Mouse (Mus musculus): ENCODE results near the gene Polrmt. TPM values are rescaled to one million over a fixed set of nuclear protein-coding genes. Genes with fewer than 3 reads are reported as not detected.

The Polrmt gene
- polyA plus RNA-seq, 2 experiments, result 10.1 to 17.4 TPM

- Histone ChIP-seq H3K27ac (no peak overlapping the region), H3K4me1 (replicated peaks; ENCODE audit: control insufficient read depth in 2 of 2, insufficient read depth in 2 of 2, low read length in 1 of 2) (peaks cover 16 to 17% of the 10 kb centered on the region in 2 experiments), H3K9ac (replicated peaks) (no peak overlapping the region), H3K27me3 (ENCODE audit: control insufficient read depth, insufficient read depth, low read length) (no peaks in the 10 kb centered on the region), H3K4me2 (ENCODE audit: low read depth) (no peak overlapping the region), H3K36me3 (replicated peaks; ENCODE audit: control insufficient read depth, insufficient read depth, low read depth) (peaks cover 44% of the 10 kb centered on the region), H3K4me3 (ENCODE audit: insufficient read depth in 1 of 2, low read depth in 2 of 2, low read length in 2 of 2) (no peak overlapping the region), H3K9me3 (ENCODE audit: control insufficient read depth, low read length) (no peaks in the 10 kb centered on the region)
- DNase-seq (ENCODE audit: low read depth in 3 of 3, low spot score in 3 of 3), result no peak
- WGBS (ENCODE audit: insufficient replicate concordance), result 100% methylated on average over 1 of the region's 1 CpGs
- TF ChIP-seq CTCF (IDR thresholded peaks at IDR 0.05; ENCODE audit: low read depth) (no peak), EP300 (IDR thresholded peaks at IDR 0.05; ENCODE audit: low read depth) (no peak)
- ATAC-seq (ENCODE audit: insufficient read depth), result no peak
Observed at GRCm38 (mm10) chr10:79686691-79687090, 59.7 kb downstream of the Polrmt start.

- no peaks in the 10 kb centered on the region for H3K27me3 ChIP-seq (ENCODE audit: control insufficient read depth, insufficient read depth, low read length)
- TF ChIP-seq CTCF (IDR thresholded peaks at IDR 0.05; ENCODE audit: low read depth), result no peak
- no peak for TF ChIP-seq EP300 (IDR thresholded peaks at IDR 0.05; ENCODE audit: low read depth)
- H3K4me3 ChIP-seq (ENCODE audit: insufficient read depth in 1 of 2, low read depth in 2 of 2, low read length in 2 of 2), result no peak overlapping the region
- H3K9ac ChIP-seq (replicated peaks), result no peak overlapping the region
- WGBS (ENCODE audit: insufficient replicate concordance), result 86% methylated on average over 2 of the region's 2 CpGs
- no peak overlapping the region for H3K27ac ChIP-seq
- no peak overlapping the region for H3K4me2 ChIP-seq (ENCODE audit: low read depth)
- DNase-seq (ENCODE audit: low read depth in 3 of 3, low spot score in 3 of 3) (no peak), ATAC-seq (ENCODE audit: insufficient read depth) (no peak)
- no peaks in the 10 kb centered on the region for H3K9me3 ChIP-seq (ENCODE audit: control insufficient read depth, low read length)
- H3K4me1 ChIP-seq (replicated peaks; ENCODE audit: control insufficient read depth in 2 of 2, insufficient read depth in 2 of 2, low read length in 1 of 2), result peaks cover 16 to 19% of the 10 kb centered on the region in 2 experiments
- H3K36me3 ChIP-seq (replicated peaks; ENCODE audit: control insufficient read depth, insufficient read depth, low read depth), result peaks cover 44% of the 10 kb centered on the region
Observed at GRCm38 (mm10) chr10:79686219-79686618, 60.2 kb downstream of the Polrmt start.

Other genes starting within 250 kb of the Polrmt start
Only the 30 nearest of the 33 such genes appear.
- gene Plpp2, start 212.8 kb downstream of the Polrmt start, polyA plus RNA-seq (2012; rRNA removed), result 10.0 and 11.3 TPM in 2 replicates
- 19.0 and 20.7 TPM in 2 replicates for gene Plpp2, start 212.8 kb downstream of the Polrmt start, polyA plus RNA-seq (2014; fragmentation: Nextera tagmentation; extraction: Ambion mirVana)
- 16.4 and 19.6 TPM in 2 replicates for gene Mier2, start 191.4 kb downstream of the Polrmt start, polyA plus RNA-seq (2012; rRNA removed)
- gene Mier2, start 191.4 kb downstream of the Polrmt start, polyA plus RNA-seq (2014; fragmentation: Nextera tagmentation; extraction: Ambion mirVana), result 5.2 and 7.6 TPM in 2 replicates
- gene Theg, start 159.2 kb downstream of the Polrmt start, polyA plus RNA-seq (2012; rRNA removed), result not detected in 2 replicates
- gene Theg, start 159.2 kb downstream of the Polrmt start, polyA plus RNA-seq (2014; fragmentation: Nextera tagmentation; extraction: Ambion mirVana), result not detected in 2 replicates
- gene C2cd4c, start 132.6 kb downstream of the Polrmt start, polyA plus RNA-seq (2012; rRNA removed), result 0.01 and 0.03 TPM in 2 replicates
- not detected in 2 replicates for gene C2cd4c, start 132.6 kb downstream of the Polrmt start, polyA plus RNA-seq (2014; fragmentation: Nextera tagmentation; extraction: Ambion mirVana)
- 0.17 TPM in 2 replicates for gene Shc2, start 108.7 kb downstream of the Polrmt start, polyA plus RNA-seq (2012; rRNA removed)
- 0.05 TPM in 1 of 2 replicates, not detected in the other for gene Shc2, start 108.7 kb downstream of the Polrmt start, polyA plus RNA-seq (2014; fragmentation: Nextera tagmentation; extraction: Ambion mirVana)
- not detected in 2 replicates for gene Odf3l2, start 100.8 kb downstream of the Polrmt start, polyA plus RNA-seq (2012; rRNA removed)
- gene Odf3l2, start 100.8 kb downstream of the Polrmt start, polyA plus RNA-seq (2014; fragmentation: Nextera tagmentation; extraction: Ambion mirVana), result not detected in 2 replicates
- 0.05 and 0.10 TPM in 2 replicates for gene Madcam1, start 82.0 kb downstream of the Polrmt start, polyA plus RNA-seq (2012; rRNA removed)
- 0.20 and 0.45 TPM in 2 replicates for gene Madcam1, start 82.0 kb downstream of the Polrmt start, polyA plus RNA-seq (2014; fragmentation: Nextera tagmentation; extraction: Ambion mirVana)
- gene Tpgs1, start 77.2 kb downstream of the Polrmt start, polyA plus RNA-seq (2012; rRNA removed), result 14.3 and 18.7 TPM in 2 replicates
- 24.5 and 25.7 TPM in 2 replicates for gene Tpgs1, start 77.2 kb downstream of the Polrmt start, polyA plus RNA-seq (2014; fragmentation: Nextera tagmentation; extraction: Ambion mirVana)
- gene Cdc34, start 64.4 kb downstream of the Polrmt start, polyA plus RNA-seq (2012; rRNA removed), result 106 and 127 TPM in 2 replicates
- 115 and 124 TPM in 2 replicates for gene Cdc34, start 64.4 kb downstream of the Polrmt start, polyA plus RNA-seq (2014; fragmentation: Nextera tagmentation; extraction: Ambion mirVana)
- 0.13 TPM in 2 replicates for gene Gzmm, start 57.6 kb downstream of the Polrmt start, polyA plus RNA-seq (2012; rRNA removed)
- gene Gzmm, start 57.6 kb downstream of the Polrmt start, polyA plus RNA-seq (2014; fragmentation: Nextera tagmentation; extraction: Ambion mirVana), result not detected in 2 replicates
- gene Bsg, start 42.1 kb downstream of the Polrmt start, polyA plus RNA-seq (2012; rRNA removed), result 469 and 579 TPM in 2 replicates
- 809 and 828 TPM in 2 replicates for gene Bsg, start 42.1 kb downstream of the Polrmt start, polyA plus RNA-seq (2014; fragmentation: Nextera tagmentation; extraction: Ambion mirVana)
- 0.09 and 0.17 TPM in 2 replicates for gene Hcn2, start 29.9 kb downstream of the Polrmt start, polyA plus RNA-seq (2012; rRNA removed)
- gene Hcn2, start 29.9 kb downstream of the Polrmt start, polyA plus RNA-seq (2014; fragmentation: Nextera tagmentation; extraction: Ambion mirVana), result not detected in 2 replicates
- not detected in 2 replicates for gene Fgf22, start 8.5 kb upstream of the Polrmt start, polyA plus RNA-seq (2012; rRNA removed)
- gene Fgf22, start 8.5 kb upstream of the Polrmt start, polyA plus RNA-seq (2014; fragmentation: Nextera tagmentation; extraction: Ambion mirVana), result not detected in 2 replicates
- gene Rnf126, start 20.4 kb upstream of the Polrmt start, polyA plus RNA-seq (2012; rRNA removed), result 46.4 and 51.3 TPM in 2 replicates
- 27.7 and 33.7 TPM in 2 replicates for gene Rnf126, start 20.4 kb upstream of the Polrmt start, polyA plus RNA-seq (2014; fragmentation: Nextera tagmentation; extraction: Ambion mirVana)
- 0.54 and 0.56 TPM in 2 replicates for gene Fstl3, start 30.7 kb upstream of the Polrmt start, polyA plus RNA-seq (2012; rRNA removed)
- gene Fstl3, start 30.7 kb upstream of the Polrmt start, polyA plus RNA-seq (2014; fragmentation: Nextera tagmentation; extraction: Ambion mirVana), result 0.18 and 0.23 TPM in 2 replicates
- gene Prss57, start 44.4 kb upstream of the Polrmt start, polyA plus RNA-seq (2012; rRNA removed), result 1.6 TPM in 2 replicates
- 3.2 and 4.9 TPM in 2 replicates for gene Prss57, start 44.4 kb upstream of the Polrmt start, polyA plus RNA-seq (2014; fragmentation: Nextera tagmentation; extraction: Ambion mirVana)
- 3.4 and 3.5 TPM in 2 replicates for gene Palm, start 47.0 kb upstream of the Polrmt start, polyA plus RNA-seq (2012; rRNA removed)
- gene Palm, start 47.0 kb upstream of the Polrmt start, polyA plus RNA-seq (2014; fragmentation: Nextera tagmentation; extraction: Ambion mirVana), result 4.0 and 4.1 TPM in 2 replicates
- 0.13 and 0.18 TPM in 2 replicates for gene Misp, start 74.4 kb upstream of the Polrmt start, polyA plus RNA-seq (2012; rRNA removed)
- gene Misp, start 74.4 kb upstream of the Polrmt start, polyA plus RNA-seq (2014; fragmentation: Nextera tagmentation; extraction: Ambion mirVana), result 0.41 TPM in 1 of 2 replicates, not detected in the other
- gene Ptbp1, start 107.8 kb upstream of the Polrmt start, polyA plus RNA-seq (2012; rRNA removed), result 118 and 126 TPM in 2 replicates
- gene Ptbp1, start 107.8 kb upstream of the Polrmt start, polyA plus RNA-seq (2014; fragmentation: Nextera tagmentation; extraction: Ambion mirVana), result 84.5 and 99.8 TPM in 2 replicates
- 133 and 152 TPM in 2 replicates for gene Prtn3, start 127.9 kb upstream of the Polrmt start, polyA plus RNA-seq (2012; rRNA removed)
- 86.8 and 132 TPM in 2 replicates for gene Prtn3, start 127.9 kb upstream of the Polrmt start, polyA plus RNA-seq (2014; fragmentation: Nextera tagmentation; extraction: Ambion mirVana)
- 6.7 and 7.0 TPM in 2 replicates for gene Plppr3, start 128.1 kb upstream of the Polrmt start, polyA plus RNA-seq (2012; rRNA removed)
- 2.8 and 3.0 TPM in 2 replicates for gene Plppr3, start 128.1 kb upstream of the Polrmt start, polyA plus RNA-seq (2014; fragmentation: Nextera tagmentation; extraction: Ambion mirVana)
- gene Elane, start 139.7 kb upstream of the Polrmt start, polyA plus RNA-seq (2012; rRNA removed), result 52.2 and 61.9 TPM in 2 replicates
- gene Elane, start 139.7 kb upstream of the Polrmt start, polyA plus RNA-seq (2014; fragmentation: Nextera tagmentation; extraction: Ambion mirVana), result 116 and 151 TPM in 2 replicates
- gene Cfd, start 144.3 kb upstream of the Polrmt start, polyA plus RNA-seq (2012; rRNA removed), result 0.14 and 0.29 TPM in 2 replicates
- not detected in 2 replicates for gene Cfd, start 144.3 kb upstream of the Polrmt start, polyA plus RNA-seq (2014; fragmentation: Nextera tagmentation; extraction: Ambion mirVana)
- 13.3 and 14.3 TPM in 2 replicates for gene Med16, start 162.3 kb upstream of the Polrmt start, polyA plus RNA-seq (2012; rRNA removed)
- 10.0 and 12.0 TPM in 2 replicates for gene Med16, start 162.3 kb upstream of the Polrmt start, polyA plus RNA-seq (2014; fragmentation: Nextera tagmentation; extraction: Ambion mirVana)
- not detected in 2 replicates for gene Gm26602, start 164.3 kb upstream of the Polrmt start, polyA plus RNA-seq (2012; rRNA removed)
- gene Gm26602, start 164.3 kb upstream of the Polrmt start, polyA plus RNA-seq (2014; fragmentation: Nextera tagmentation; extraction: Ambion mirVana), result not detected in 2 replicates
- 0.17 and 0.30 TPM in 2 replicates for gene Kiss1r, start 170.4 kb upstream of the Polrmt start, polyA plus RNA-seq (2012; rRNA removed)
- gene Kiss1r, start 170.4 kb upstream of the Polrmt start, polyA plus RNA-seq (2014; fragmentation: Nextera tagmentation; extraction: Ambion mirVana), result 0.11 TPM in 1 of 2 replicates, not detected in the other
- gene R3hdm4, start 174.6 kb upstream of the Polrmt start, polyA plus RNA-seq (2012; rRNA removed), result 34.7 and 41.4 TPM in 2 replicates
- 38.5 and 46.0 TPM in 2 replicates for gene R3hdm4, start 174.6 kb upstream of the Polrmt start, polyA plus RNA-seq (2014; fragmentation: Nextera tagmentation; extraction: Ambion mirVana)
- gene Arid3a, start 180.5 kb upstream of the Polrmt start, polyA plus RNA-seq (2012; rRNA removed), result 5.5 and 6.4 TPM in 2 replicates
- 3.4 and 3.9 TPM in 2 replicates for gene Arid3a, start 180.5 kb upstream of the Polrmt start, polyA plus RNA-seq (2014; fragmentation: Nextera tagmentation; extraction: Ambion mirVana)
- gene Wdr18, start 213.6 kb upstream of the Polrmt start, polyA plus RNA-seq (2012; rRNA removed), result 22.3 and 24.7 TPM in 2 replicates
- gene Wdr18, start 213.6 kb upstream of the Polrmt start, polyA plus RNA-seq (2014; fragmentation: Nextera tagmentation; extraction: Ambion mirVana), result 58.4 TPM in 2 replicates
- gene Grin3b, start 224.1 kb upstream of the Polrmt start, polyA plus RNA-seq (2012; rRNA removed), result 0.01 and 0.03 TPM in 2 replicates
- gene Grin3b, start 224.1 kb upstream of the Polrmt start, polyA plus RNA-seq (2014; fragmentation: Nextera tagmentation; extraction: Ambion mirVana), result 0.13 TPM in 1 of 2 replicates, not detected in the other